Mouse (Mus musculus) spleen, postnatal 36 days (tissue): Measurements from ENCODE around the gene Nup62.

ENCODE experiments used
- DNase-seq, 2 experiments: peaks; one replicate each; pipeline ENCODE4 v3.0.0; 2022; ENCODE audit warnings: low spot score in 2 of 2, mixed read lengths in 1 of 2

The Nup62 gene

GRCm38 (mm10) chr7:44818751-44819235 is 2.9 kb downstream of the Nup62 start:
- DNase-seq, result no peak

DNA sequence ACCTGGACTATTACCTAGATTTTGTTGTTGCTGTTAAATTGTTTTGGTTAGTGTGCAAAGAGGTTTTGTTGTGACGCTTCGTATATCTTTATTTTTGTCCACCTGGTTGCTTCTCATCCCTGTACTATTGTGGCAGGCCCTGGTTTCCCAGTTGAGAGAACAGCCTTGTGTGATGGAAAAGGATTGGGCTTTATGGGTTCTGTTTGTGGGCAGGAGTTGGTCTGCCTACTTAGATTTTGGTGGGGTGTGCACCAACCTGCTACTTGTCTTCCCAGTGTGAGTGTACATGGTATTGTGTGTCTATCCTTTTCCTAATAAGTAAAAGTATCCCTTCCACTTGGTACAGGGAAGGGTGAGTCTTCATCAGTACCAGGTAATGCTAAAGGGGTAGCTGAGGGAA is 3.5 kb downstream of the Nup62 start:
- no peak for DNase-seq

DNA sequence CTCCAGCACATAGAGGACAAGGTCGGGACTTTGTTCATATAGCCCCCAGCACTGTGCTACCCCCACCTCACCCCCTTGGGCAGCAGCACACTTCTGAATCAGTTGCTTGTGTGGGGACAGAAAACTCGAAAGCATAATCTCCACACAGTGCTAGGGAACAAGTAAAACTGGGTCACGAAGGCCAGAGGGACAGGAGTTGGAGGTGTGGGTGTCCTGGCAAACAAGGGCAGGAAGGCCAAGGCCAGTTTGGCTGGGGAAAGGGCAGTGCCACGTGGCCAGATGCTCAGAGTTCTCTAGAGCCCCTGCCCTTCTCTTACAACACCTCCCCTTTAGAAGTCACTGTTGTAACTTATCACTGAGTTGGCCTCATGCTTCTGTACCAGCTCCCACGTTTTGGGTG is 4.0 kb downstream of the Nup62 start:
- no peak for DNase-seq

GRCm38 (mm10) chr7:44820525-44820924 is 4.6 kb downstream of the Nup62 start:
- DNase-seq, result no peak

- no peak for DNase-seq
Measured at GRCm38 (mm10) chr7:44821666-44822448, 6.0 kb downstream of the Nup62 start.

GRCm38 (mm10) chr7:44823409-44823808 is 7.5 kb downstream of the Nup62 start:
- DNase-seq, result no peak

DNA sequence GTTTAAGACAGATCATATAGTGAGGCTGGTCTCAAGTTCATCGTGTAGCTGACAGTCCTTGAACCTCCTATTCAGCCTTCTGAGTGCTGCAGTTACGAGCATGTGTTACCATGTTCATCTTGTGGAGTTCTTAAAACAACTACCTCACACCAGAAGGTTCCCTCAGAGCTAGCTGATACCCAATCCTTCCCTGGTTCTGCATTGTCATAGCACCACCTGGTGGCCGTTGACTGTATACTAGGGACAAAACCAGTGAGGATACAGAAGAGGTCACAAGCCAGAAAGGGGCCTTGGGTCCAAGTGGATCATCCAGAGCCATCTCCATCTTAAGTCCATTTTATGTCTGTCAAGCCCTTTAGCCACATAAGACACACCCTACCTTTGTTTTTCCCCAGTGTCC is 9.0 kb downstream of the Nup62 start:
- peak; percentile 75 to 83 for DNase-seq

DNA sequence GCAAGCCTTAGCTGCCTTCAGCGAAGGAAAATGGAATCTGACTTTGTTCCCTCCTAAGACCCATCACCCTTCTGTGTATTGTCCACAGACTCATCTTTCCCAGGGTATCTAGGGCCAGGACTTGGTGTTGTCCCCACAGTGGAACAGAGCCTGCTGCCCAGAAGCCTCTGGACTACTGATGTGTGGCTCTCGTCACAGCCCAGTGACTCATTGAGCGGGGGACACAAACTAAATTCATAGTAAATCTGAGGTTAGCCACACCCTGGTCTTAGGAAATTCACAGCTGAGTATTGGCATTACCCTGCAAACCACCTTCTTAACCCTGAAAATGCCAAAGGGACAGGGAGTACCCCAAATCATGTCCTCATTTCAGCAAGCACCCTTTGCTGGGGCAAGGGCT is 10.9 kb downstream of the Nup62 start:
- no peak for DNase-seq

GRCm38 (mm10) chr7:44828706-44829105 is 12.8 kb downstream of the Nup62 start:
- no peak for DNase-seq

DNA sequence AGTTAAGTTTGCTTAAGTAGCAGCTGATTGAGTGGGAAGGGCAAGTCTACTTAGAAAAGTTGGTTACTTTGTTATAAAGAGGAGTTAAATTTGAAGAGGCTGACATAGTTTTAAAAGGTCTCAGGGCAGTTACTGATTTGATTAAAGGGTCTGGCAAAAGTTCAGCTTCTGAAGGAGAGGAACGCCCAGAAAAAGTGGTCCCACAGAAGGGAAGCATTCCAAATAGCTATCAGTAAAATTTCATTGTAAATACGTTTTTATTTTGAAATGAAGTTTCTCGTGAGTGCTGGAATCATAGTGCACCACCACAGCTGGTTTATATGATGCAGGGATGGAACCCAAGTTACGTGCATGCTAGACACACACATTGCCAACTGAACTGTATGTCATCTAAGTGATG is 16.9 kb downstream of the Nup62 start:
- no peak for DNase-seq

DNA sequence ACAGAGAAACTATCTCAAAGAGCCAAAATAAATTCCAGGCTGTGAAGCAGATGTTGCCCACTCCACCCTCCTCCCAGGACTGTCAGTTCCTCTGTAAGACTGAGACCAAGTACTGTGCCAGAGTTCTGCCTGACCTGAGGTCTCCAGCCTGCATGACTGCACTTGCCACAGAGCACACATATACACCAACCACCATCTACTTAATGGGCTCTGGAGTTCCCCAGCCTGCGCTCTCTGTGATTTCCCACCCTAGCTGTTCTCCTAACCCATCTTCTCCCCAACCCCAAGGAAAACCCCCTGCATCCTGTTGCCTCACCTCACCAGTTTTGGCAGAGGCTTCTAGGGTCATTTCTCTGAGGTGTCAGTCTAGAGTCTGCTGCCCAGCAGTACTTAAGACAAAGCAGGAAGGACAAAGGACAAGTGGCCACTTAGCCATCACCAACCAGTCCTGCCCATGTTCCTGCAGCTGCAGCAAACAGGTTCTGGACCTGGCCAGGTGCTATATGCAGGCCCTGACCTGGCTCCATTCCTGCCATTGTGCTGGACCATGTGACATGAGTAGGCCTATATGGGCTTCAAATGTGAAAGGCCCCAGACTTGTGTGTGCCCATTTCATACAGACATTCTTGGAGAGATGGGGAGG is 19.6 kb downstream of the Nup62 start:
- DNase-seq, result peak; percentile 73 to 74

GRCm38 (mm10) chr7:44836016-44836404 is 20.1 kb downstream of the Nup62 start:
- peak; percentile 91 to 93 for DNase-seq

DNA sequence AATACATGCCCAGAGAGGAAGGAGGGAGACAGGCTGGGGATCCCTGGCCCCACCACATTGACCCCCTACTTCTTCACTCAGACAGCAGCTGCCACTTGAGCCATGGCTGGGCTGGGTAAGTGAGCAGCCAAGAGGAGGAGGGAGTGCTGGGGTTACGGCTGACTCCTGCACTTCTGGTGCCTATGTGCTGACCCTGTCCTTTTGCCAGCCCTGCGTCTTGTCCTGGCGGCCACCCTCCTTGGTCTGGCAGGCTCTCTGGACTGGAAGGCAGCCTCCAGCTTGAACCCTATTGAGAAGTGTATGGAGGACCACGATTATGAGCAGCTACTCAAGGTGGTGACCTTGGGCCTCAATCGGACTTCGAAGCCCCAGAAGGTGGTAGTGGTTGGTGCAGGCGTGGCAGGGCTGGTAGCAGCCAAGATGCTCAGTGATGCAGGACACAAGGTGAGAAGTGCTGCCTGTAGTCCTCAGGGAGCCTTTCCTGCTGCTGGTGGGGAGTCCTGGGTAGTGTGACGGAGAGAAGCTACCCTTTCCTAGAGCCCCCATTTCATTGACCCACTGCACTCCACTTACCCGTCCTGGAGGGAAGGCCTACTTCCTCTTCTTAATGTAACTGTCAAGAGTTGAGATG is 20.6 kb downstream of the Nup62 start:
- no peak for DNase-seq

- no peak for DNase-seq
Measured at GRCm38 (mm10) chr7:44838073-44838472, 22.2 kb downstream of the Nup62 start.

DNA sequence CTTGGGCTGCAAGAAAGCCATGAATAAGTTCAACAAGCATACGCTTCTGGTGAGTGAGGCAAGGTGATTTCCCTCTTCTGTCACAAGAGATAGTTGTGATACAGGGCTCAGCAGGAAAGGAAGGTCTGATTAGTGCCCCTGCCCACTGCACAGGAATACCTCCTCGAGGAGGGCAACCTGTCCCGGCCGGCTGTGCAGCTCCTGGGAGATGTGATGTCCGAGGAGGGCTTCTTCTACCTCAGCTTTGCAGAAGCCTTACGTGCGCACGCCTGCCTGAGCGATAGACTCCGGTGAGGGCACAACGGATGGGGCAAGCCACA is 23.2 kb downstream of the Nup62 start:
- no peak for DNase-seq

- peak; percentile 86 to 88 for DNase-seq
Measured at GRCm38 (mm10) chr7:44839491-44840191, 23.8 kb downstream of the Nup62 start.

DNA sequence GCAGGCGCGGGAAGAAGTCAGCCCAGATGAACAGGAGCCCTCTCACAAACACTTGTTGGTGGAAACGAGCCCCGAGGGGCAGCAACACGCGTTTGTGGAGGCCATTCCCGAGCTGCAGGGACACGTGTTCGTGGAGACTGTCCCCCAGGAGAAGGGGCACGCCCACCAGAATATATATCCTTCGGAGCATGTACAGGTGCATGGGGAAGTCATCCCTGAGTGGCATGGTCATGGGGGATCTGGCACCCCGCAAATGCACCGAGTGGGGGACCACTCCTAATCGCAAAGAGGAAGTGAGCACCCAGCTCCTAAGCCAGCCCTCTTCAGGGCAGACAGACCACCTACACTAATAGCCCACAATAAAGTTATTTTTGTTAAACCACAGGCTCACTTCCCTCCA is 24.5 kb downstream of the Nup62 start:
- DNase-seq, result peak; percentile 52 to 62

DNA sequence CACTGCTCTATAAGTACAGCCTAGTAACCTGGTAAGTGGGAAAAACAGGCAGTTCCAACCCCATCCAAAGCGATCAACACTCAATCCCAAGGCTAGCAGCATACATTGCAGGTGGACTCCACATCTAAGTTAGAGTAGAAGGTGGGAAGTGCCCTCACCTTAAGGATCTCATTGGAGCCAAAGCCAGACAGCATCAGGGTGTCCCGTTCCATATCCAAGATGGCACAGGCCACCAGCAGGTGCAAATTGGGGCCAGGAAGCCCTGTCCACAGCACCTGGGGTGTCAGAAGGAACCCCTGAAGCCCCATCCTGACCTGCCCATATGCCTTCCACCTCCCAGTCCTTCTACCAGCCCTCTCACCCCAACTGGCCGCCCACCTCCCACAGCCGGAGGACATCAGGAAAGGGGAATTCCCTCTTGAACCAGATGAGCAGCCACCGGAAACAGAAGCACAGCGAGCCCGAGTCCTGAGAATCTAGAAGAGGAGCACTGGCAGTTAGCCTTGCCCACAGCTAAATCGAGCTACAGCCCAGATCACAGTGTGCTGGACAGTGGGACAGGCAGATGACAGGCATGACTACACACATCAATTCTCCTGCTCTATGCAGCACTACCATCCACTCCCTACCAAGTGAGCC is 26.1 kb downstream of the Nup62 start:
- DNase-seq, result no peak

DNA sequence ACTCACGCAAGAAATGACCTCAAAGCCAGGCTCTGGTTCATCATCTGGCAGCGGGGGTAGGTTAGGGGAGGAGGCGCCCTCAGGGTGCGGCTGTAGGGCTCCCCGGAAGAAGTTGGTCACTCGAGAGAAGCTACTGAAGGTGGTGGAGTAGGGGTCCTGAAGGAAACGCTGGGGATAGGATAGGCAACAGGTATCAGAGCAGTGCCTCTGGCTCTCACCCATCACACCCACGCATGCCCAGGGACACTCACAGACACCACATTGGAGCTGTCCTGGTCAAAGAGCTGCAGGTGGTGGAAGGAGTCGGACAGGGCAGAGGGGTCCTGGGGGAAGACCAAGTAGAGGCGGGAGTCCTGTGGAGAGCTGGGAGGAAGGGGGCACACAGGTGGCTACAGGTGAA is 29.1 kb downstream of the Nup62 start:
- DNase-seq, result no peak

- no peak for DNase-seq
Measured at GRCm38 (mm10) chr7:44846804-44847203, 30.9 kb downstream of the Nup62 start.

- no peak for DNase-seq
Measured at GRCm38 (mm10) chr7:44847772-44848171, 31.9 kb downstream of the Nup62 start.
